Mouse (Mus musculus): Measurements from ENCODE around the gene Slc1a4.

Gene Slc1a4

DNA sequence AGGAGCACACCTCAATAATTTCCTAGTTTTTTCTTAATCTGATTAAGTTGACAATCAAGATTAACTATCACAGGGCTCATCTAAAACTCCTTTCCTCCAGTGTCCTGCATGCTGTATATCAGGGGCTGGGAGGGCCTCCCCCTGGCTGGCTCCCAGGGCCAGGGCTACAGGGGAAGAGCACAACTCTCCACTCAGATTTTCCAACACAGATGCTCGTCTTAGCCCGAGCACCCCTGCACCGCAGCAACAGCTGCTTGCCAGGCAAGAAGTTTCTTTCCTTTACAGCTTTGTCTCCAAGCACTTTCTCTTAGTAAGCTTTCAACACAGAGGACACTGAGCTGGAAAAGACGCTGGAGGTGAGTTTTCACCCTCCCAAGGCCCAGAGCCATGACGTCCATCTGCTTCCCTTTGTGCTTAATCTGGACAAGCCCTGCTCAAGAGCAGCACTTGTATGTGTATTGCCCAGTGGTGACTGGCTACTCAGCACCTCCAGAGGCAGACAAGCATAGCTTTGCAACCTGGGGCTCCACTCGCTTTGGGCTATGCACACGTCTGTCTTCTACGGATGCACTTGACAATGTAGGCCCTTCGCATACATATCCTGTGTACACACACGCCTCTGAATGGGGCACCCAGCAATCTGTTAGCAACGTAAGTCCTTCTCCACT, 6.1 kb downstream of the Slc1a4 start:
- in situ Hi-C loops (cut with MboI; ENCODE audit: unreplicated experiment in 2 of 2) = no loop called here

DNA sequence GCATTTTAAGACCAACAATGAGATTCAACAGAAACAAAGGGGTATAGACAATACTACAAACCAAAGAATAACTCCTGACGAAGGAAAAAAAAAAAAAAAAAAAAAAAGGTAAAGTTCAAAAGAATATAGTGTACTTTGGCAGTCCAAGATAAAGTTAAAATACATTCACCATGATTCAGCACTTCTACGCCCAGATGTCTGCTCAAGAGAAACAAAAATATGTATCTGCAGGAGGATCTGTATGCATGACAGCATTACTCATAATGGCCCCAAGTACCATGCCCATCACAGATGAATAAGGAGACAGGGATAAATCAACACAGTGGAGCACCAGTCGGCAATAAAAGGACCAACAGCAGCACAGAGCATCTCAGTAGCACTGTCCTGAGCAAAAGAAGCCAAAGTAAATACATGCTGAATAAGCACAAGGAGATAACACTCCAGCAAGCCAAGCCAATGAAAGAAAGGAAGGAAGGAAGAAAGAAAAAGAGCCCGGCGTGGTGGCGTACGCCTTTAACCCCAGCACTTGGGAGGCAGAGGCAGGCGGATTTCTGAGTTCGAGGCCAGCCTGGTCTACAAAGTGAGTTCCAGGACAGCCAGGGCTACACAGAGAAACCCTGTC, 7.3 kb downstream of the Slc1a4 start:
- in situ Hi-C loops (cut with MboI; ENCODE audit: unreplicated experiment in 2 of 2) = no loop called here

DNA sequence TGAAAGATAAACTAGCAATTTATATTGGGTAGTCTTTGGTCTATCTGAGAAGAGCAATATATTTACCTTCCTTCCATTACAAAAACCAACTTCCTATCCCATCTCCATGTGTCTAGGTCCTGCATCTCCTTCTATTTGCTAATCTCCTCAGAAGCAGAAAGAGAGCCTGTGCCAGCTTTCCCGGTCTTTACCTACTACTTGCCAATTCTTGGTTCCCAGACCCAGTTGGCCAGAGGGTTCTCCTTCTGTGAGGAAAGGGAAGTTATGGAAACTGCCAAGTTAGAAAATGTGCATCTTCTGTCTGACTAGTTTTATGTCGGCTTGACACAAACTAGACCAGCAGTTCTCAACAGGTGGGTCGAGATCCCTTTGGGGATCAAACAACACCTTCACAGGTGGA, 8.5 kb downstream of the Slc1a4 start:
- in situ Hi-C loops (cut with MboI; ENCODE audit: unreplicated experiment in 2 of 2) = no loop called here

DNA sequence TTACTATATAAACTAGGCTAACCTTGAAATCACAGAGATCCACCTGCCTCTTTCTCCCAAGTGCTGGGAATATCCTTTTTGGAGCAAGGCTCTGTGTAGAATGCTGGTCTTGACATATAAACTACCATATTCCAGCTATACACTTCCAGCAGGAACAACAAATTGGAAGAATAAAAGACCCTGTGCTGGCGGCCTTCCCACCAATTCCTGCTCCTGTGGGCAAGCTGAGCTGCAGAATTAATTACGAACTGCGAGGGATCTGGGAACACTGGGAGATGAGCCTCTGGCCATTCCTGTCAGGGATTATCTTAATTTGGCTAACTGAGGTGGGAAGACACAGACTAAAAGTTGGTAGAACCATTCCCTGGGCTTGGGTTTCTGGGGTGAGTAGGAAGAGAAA, 10.1 kb downstream of the Slc1a4 start:
- in situ Hi-C loops (cut with MboI; ENCODE audit: unreplicated experiment in 2 of 2) = no loop called here

DNA sequence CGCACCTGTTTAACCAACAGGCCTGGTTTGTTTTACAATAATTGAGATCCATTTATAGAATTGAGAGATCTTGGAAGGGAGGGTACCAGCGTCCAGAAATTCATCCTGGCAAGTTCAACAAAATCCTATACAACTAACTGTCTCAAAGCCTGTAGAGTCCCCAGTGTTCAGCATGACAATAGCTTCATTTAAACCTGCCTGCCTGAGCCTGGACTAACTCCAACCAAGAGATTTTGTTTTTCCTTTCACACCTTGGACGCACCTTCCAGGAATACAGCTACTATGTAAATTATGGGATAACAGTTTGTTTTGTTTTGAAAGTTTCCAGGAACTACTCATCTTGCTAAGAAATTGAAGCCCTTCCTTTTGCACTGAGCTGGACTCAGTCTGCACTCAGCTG, 11.9 kb downstream of the Slc1a4 start:
- in situ Hi-C loops (cut with MboI; ENCODE audit: unreplicated experiment in 2 of 2) = no loop called here

DNA sequence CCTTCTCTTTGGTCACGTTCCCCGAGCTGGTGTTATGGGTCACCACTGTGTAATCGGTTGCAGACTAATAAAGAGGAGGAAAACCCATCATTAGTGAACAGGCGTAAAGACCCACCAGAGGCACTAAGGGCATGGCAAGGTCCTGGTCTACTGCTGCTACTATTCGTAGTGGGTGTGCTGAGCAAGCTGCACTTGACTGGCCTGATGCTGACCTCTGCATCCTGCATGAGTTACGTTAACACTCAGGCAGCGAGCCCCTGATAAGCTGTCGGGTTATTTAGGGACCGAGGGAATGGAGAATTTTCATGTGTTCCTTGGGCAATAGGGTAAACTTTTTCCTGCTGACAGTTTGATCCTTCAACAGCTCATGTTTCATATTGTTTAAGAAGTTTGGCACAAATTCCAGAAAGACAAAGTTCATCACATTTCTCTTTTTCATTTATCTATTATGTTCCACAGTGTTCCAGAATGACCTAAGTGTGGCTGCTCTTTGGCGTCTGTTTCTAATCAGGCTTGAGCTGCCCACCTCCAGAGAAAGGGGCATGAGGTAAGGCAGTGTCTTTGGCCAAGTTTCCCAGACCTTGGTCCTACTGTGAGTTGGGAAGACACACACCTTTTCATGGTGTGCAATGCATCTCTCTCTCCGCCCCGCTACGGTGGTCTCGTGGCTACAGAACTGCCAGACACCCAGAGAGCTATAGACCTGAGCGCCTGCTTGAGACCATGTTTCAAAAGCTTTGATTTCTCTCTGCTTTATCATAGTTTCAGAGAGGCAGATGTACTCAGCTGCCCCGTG, 13.7 kb downstream of the Slc1a4 start:
- in situ Hi-C loops (cut with MboI; ENCODE audit: unreplicated experiment in 2 of 2) = no loop called here

DNA sequence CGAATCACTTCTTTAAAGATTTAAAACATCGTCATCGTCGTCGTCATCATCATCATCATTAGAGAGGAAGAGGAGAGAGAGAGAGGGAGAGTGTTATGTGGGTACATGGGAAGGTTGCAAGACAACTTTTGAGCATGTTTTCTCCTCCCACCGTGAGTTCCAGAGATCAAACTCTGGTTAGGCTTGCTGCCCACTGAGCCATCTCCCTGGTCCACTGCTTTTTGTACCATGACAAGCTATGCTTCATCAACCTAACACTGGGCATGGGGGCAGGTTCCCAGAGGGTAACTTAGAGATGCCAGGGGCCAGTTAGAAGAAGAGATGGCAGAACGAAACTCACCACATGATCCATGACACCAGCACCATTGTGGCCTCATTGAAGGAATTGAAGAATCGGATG, 18.9 kb downstream of the Slc1a4 start:
- in situ Hi-C loops (cut with MboI; ENCODE audit: unreplicated experiment in 2 of 2) = no loop called here

DNA sequence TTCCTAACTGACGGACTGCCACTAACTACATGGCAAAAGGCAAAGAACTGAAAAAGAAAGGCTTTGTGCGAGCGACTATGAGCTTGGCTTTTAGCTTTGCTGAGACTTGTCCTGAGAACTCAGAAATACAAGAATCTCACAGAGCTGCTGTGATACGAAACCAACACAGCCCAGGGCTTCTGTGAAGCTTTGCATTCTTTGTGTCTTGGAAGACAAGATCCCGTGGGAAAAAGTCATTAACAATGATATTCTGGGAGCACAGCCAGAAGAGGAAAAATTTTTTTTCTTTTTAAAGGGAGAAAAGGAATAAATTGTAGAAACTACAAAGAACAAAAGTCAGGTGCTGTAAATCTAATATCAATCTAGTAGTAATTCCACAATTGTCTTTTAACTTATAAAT, 23.5 kb downstream of the Slc1a4 start:
- in situ Hi-C loops (cut with MboI; ENCODE audit: unreplicated experiment in 2 of 2) = no loop called here

DNA sequence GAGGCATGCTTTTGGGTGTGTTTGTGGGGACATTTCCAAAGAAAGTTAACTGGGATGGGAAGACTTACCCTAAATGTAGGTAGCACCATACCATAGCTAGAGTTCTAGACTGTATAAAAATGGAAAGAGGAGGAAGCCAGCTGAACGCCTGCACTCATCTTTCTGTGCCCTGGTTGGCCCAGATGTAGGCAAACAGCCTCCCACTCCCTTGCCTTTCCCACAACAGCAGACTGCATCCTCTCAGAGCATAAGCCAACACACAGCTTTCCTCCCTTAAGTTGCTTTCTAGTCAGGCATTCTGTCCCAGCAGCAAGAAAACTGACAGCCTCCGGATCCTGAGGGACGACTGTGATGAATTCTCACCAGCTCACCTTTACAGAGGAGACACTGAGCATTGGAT, 25.1 kb downstream of the Slc1a4 start:
- in situ Hi-C loops (cut with MboI; ENCODE audit: unreplicated experiment in 2 of 2) = no loop called here

DNA sequence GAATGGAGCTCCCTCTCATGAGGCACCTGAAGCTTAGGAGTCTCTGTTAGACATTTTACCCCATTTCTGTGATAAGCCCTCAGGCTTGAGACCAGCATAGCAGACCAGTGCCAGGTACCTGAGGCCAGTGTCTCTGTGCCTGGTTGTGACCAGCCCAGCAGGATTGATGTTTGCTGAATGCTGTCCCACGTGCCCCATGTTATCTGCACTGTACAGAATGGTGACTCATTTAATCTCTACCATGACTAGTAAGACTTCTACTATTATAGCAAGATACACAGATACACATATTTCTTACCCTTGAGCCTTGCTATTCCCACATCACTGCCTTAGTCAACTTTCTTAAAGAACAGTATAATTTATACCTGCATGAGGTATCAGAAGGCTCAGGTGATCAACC, 26.9 kb downstream of the Slc1a4 start:
- in situ Hi-C loops (cut with MboI; ENCODE audit: unreplicated experiment in 2 of 2) = no loop called here

DNA sequence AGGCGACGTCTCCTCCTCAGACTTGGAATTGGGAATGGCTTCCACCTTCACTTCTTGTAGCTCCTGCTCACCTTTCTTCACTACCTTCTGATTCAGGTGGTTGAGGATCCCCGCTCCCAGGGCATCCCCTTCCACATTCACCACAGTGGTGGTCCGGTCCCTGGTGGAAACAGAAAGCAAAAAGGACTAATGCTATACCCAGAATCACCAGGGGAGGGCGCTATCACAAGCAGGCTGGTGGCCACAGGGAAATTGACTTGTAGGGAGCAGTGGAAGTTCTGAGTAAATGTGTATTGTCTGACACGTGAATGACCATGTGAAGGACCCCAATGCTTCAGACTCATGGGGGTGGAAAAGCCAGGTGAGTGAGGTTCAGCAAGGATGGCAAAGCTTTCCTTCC, 28.2 kb downstream of the Slc1a4 start:
- in situ Hi-C loops (cut with MboI; ENCODE audit: unreplicated experiment in 2 of 2) = no loop called here

DNA sequence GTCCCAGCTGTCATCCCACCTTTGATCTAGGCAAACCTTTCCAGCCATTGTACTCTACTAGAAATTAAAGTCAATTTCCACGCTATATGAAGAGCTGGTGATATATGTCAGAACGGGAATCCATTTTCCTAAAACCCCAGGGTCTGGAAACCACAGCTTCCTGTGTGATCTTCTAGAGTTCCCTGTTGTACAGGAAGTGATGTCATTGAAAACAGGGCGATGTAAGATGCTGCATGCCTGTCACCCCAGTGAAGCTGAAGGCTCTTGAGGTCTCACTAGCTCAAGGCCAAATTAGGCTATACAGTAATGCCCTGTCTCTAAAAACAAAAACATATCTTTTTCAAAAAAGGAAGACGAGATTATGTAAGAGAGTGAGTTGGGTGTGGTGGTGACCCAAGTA, 31.2 kb downstream of the Slc1a4 start:
- in situ Hi-C loops (cut with MboI; ENCODE audit: unreplicated experiment in 2 of 2) = no loop called here

DNA sequence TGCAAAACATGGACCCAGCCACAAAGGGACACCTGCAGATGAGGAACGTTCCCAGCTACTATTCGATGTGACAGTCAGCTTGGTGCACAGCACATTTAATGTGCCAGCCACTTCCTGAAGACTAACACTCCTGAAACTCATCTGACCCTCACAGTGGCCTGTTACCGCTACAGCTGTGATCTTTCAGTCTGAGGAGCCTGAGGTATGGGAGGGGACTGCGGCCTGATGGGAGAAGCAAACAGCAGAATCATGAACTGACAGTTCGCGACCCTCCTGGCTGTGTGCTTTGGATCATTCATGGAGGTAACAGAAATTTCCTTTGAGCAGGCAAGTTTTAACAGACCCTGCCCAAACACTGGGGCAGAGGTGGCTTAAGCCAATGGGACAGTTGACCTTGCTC, 31.7 kb downstream of the Slc1a4 start:
- in situ Hi-C loops (cut with MboI; ENCODE audit: unreplicated experiment in 2 of 2) = no loop called here

DNA sequence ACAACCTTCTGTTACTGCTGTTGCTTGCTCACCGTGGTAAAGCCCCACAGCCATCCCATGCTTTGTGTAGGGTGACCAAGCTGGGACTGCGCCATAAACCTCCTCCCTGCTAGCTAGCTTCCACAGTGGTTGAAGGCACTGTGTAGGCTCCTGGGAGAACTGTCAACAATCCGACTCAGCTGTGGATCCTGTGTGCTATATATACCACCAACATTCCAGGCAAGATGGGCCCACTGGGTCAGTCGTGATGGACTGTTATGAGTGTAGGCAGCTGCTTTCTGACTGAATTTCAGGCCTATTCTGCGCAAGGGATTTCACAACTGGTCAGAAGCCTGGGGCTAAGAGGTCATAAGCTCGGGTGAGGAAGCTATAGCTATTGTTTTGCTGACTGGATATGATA, 32.6 kb downstream of the Slc1a4 start:
- in situ Hi-C loops (cut with MboI; ENCODE audit: unreplicated experiment in 2 of 2) = no loop called here

DNA sequence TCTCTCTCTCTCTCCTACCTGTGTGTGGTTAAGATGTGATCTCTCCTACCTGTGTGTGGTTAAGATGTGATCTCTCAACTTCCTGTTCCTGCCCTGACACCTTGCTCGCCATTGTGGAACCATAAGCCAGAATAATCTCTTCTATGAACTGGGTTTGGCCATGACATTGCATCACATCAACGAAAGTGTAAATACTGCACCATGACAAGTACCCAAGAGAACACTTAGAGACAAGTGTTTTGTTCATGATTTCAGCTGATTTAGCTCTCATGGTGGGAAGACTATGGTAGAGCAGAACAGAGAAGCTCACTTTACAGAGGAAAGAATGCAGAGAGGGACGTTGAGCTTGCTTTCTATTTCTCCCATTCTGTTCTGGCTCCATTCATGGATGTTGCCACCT, 48.0 kb downstream of the Slc1a4 start:
- in situ Hi-C loops (cut with MboI; ENCODE audit: unreplicated experiment in 2 of 2) = no loop called here

DNA sequence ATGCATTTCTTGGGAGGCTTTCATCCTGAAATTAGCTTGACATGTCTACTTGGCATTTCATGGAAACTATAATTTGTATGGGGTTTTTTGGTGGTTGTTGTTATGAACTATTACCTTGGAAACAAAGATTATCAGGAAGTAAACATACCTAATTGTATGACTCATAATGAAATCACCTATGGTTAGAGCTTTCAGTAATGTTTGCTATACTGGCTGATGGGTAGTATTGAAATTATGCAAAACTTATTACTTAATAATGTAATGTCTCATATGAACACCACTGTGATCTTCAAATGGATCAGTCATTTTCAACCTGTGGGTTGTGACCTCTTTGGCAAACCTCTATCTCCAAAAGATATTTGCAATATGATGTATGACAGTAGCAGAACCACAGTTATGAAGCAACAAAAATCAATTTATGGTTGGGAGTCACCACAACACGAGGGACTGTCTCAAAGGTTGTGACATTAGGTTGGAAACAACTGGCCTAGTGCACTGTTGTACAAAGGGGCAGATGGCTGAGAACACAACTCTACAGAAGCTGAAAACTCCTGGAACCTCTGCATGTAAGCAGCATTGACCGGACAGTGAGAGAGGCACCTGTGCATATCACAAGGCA, 49.8 kb downstream of the Slc1a4 start:
- in situ Hi-C loops (cut with MboI; ENCODE audit: unreplicated experiment in 2 of 2) = no loop called here

DNA sequence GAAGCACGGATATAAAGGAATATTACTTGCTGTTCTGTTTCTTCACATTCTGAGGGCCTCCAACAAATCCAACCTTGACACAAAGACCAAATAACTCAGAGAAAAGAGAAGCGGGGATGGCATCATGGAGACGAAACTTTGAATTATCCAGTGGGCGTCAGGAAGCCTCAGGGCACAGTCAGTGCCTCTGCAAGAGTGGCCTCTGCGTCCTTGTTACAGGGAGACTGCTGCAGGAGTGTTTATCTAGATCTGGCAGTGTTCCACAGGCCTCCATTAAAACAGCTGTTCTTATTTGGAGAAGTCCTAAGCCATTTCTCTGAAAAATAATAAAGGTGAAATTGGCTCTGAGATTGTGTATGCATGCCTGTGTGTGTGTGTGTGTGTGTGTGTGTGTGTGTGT, 51.5 kb downstream of the Slc1a4 start:
- in situ Hi-C loops (cut with MboI; ENCODE audit: unreplicated experiment in 2 of 2) = no loop called here

DNA sequence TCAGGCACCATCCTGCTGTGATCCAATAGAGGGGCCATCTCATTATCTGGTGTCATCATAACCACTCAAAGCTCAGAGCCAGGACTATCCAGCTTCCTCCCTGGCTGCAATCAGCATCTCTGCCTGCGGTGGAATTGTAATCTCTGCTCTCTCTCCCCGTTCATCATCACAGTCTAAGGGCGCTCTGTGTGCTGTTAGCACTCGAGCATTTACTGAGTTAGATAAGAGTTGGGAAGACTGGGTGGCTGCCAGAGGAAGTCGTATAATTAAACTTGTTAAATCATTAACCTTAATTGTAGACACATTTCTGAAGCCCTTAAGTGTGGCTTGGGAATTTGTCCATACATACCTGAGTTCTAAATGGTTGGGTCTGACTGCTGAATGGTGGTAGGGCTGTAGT, 53.8 kb downstream of the Slc1a4 start:
- in situ Hi-C loops (cut with MboI; ENCODE audit: unreplicated experiment in 2 of 2) = no loop called here

DNA sequence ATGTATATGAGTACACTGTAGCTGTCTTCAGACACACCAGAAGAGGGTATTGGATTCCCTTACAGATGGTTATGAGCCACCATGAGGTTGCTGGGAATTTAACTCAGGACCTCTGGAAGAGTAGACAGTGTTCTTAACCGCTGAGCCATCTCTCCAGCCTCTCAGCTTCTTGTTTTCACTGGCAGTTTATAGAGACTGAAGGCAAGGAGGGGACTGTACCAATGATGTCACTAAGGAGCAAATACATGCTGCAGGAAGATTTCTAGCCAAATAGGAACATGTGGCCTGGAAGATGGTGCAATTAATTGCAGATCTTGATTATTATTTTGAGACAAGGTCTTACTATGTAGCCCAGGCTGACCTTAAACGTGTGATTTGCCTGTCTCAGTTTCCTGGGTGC, 55.4 kb downstream of the Slc1a4 start:
- in situ Hi-C loops (cut with MboI; ENCODE audit: unreplicated experiment in 2 of 2) = no loop called here

DNA sequence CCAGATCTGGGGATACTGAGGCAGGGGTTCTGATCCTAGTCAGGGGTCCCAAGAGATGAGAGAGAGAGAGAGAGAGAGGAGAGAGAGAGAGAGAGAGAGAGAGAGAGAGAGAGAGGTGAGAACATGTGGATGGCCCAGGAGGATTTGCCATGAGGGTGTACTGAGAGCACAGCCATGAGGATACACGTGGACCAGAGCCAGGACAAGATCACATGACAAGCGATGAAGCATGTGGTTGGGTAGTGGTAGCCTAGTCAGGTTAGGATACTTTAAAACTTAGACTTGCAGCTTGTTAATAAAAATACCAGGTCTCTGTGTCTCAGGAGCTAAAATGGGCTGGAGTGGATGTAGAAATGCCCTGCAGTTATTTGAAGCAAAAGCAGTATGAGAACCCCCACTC, 56.5 kb downstream of the Slc1a4 start:
- in situ Hi-C loops (cut with MboI; ENCODE audit: unreplicated experiment in 2 of 2) = no loop called here

DNA sequence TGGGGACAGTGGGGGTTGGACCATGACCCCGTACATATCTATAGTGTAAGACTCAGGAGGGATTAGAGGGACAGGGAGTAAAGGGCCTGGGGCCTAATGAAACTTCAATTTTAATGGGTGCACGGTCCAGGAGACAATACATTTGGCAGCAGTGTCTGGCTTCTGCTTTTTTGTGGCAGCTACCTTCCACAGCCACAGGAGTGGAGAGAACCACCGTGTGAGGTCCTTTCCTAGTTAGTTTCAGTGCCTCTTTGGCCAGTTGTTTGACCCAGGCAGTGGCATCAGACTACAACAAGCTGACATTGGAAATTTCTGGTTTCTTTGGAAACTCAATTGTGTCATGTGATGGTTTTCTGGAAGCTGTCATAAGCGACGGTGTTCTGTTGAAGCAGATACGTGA, 62.6 kb downstream of the Slc1a4 start:
- in situ Hi-C loops (cut with MboI; ENCODE audit: unreplicated experiment in 2 of 2) = loop anchor here (5.0 to 25.0 kb wide), 6 partner anchors 175 to 642 kb away; partner anchors contain the start of gene Aftph (in 1 of the 2)

All from v-Abl transformed pro-B cells (cell line).